Comparison of ENCODE assay signal across 8 mouse cellular contexts in genomic region chr11:59948401-59948767, GRCm38 (mm10). TPM values are rescaled to one million over a fixed set of nuclear protein-coding genes. Genes with fewer than 3 reads are reported as not detected.
DNase-seq lines count a peak whose midpoint lies in the region; ATAC-seq and TF ChIP-seq lines count a peak whose summit lies in the region.

No protein-coding gene starts in this region.

- in situ Hi-C loops in CH12.LX (cut with MboI; ENCODE audit: low pct_ligation_motif_present, low pct_unique_long_range_greater_than_20kb, low sequenced_read_pairs), result no loop called here

- H3K36me3 ChIP-seq in heart, embryonic 11.5 days (ENCODE audit: control insufficient read depth, insufficient read depth, low read length), result no peaks in the 10 kb centered on the region; the same call in 1 of the 2 replicates
- H3K36me3 ChIP-seq in CH12.LX (replicated peaks in 1 of 2; ENCODE audit: control insufficient read depth in 1 of 2, insufficient read depth in 1 of 2, low read length in 1 of 2), result peaks cover 0 to 35% of the 10 kb centered on the region in 2 experiments
- H3K36me3 ChIP-seq in neural tube, embryonic 15.5 days, result no peaks in the 10 kb centered on the region

- dilution Hi-C loops in CH12.LX (cut with MboI; ENCODE audit: extremely low pct_ligation_motif_present, extremely low pct_unique_long_range_greater_than_20kb, low sequenced_read_pairs), result no loop called here

- peaks cover 11% of the 10 kb centered on the region; the same call in 1 of the 2 replicates for H3K4me1 ChIP-seq in heart, embryonic 11.5 days (ENCODE audit: control insufficient read depth, insufficient read depth, low read length)
- peaks cover 4 to 45% of the 10 kb centered on the region in 2 experiments; a peak in 3 of 4 replicates for H3K4me1 ChIP-seq in CH12.LX (ENCODE audit: control insufficient read depth in 1 of 2, insufficient read depth in 2 of 2)
- H3K4me1 ChIP-seq in neural tube, embryonic 15.5 days, result peaks cover 22% of the 10 kb centered on the region

- H3K4me2 ChIP-seq in heart, embryonic 11.5 days, result peak overlapping the region; percentile 69
- H3K4me2 ChIP-seq in CH12.LX (ENCODE audit: insufficient read depth, low read depth, poor library complexity, severe bottlenecking), result peak overlapping the region; percentile 99
- H3K4me2 ChIP-seq in neural tube, embryonic 15.5 days, result peak overlapping the region; percentile 83

- no peaks in the 10 kb centered on the region for H3K9me3 ChIP-seq in heart, embryonic 11.5 days (replicated peaks; ENCODE audit: control insufficient read depth, low read length)
- no peaks in the 10 kb centered on the region for H3K9me3 ChIP-seq in CH12.LX (replicated peaks; ENCODE audit: low read length)
- H3K9me3 ChIP-seq in neural tube, embryonic 15.5 days (replicated peaks), result no peaks in the 10 kb centered on the region

- no peak for TF ChIP-seq CTCF in CH12.LX (conservative IDR thresholded peaks at IDR 0.05 in 1 of 2, IDR thresholded peaks at IDR 0.05 in 1 of 2; ENCODE audit: low read depth in 2 of 2, low read length in 2 of 2)

- no peak for TF ChIP-seq RAD21 in CH12.LX (IDR thresholded peaks at IDR 0.05; ENCODE audit: low read depth, low read length)

- no peak for TF ChIP-seq POLR2A in CH12.LX (IDR thresholded peaks at IDR 0.05; ENCODE audit: low read depth, low read length)

- H3K27ac ChIP-seq in heart, embryonic 11.5 days (ENCODE audit: low read depth, low read length), result peak overlapping the region; percentile 62
- no peak overlapping the region for H3K27ac ChIP-seq in CH12.LX (ENCODE audit: insufficient read depth, low read depth)
- H3K27ac ChIP-seq in neural tube, embryonic 15.5 days (replicated peaks), result peak overlapping the region; percentile 86

- 0 out of 2 replicates have a peak, but pooled peaks have one; percentile 62 for ATAC-seq in heart, embryonic 11.5 days (replicated peaks; ENCODE audit: insufficient number of reproducible peaks, low FRiP score, low TSS enrichment)
- ATAC-seq in erythroblast, adult 5-6 weeks (replicated peaks; ENCODE audit: low FRiP score, poor library complexity, severe bottlenecking), result peak; percentile 55
- 0 out of 2 replicates have a peak, but pooled peaks have one; percentile 46 for ATAC-seq in neural tube, embryonic 15.5 days (ENCODE audit: low FRiP score)

- H3K79me2 ChIP-seq in CH12.LX (replicated peaks; ENCODE audit: control insufficient read depth, extremely low read depth, insufficient read depth, poor library complexity, severe bottlenecking), result peaks cover 17% of the 10 kb centered on the region

- 0 out of 2 replicates have a peak, but pooled peaks have one; percentile 32 for TF ChIP-seq EP300 in CH12.LX (IDR thresholded peaks at IDR 0.05; ENCODE audit: low read length)

- no peaks in the 10 kb centered on the region for H3K27me3 ChIP-seq in heart, embryonic 11.5 days (ENCODE audit: control insufficient read depth, insufficient read depth, low read length)
- H3K27me3 ChIP-seq in CH12.LX (replicated peaks), result peaks cover 3% of the 10 kb centered on the region
- no peaks in the 10 kb centered on the region for H3K27me3 ChIP-seq in neural tube, embryonic 15.5 days (replicated peaks)

- peak overlapping the region; percentile 99 for H3K9ac ChIP-seq in heart, embryonic 11.5 days (ENCODE audit: low read depth, low read length)
- peak overlapping the region; percentile 79 for H3K9ac ChIP-seq in CH12.LX (ENCODE audit: insufficient read depth, low read depth)
- H3K9ac ChIP-seq in neural tube, embryonic 15.5 days (replicated peaks), result peak overlapping the region; percentile 93

- H3K4me3 ChIP-seq in heart, embryonic 11.5 days (ENCODE audit: low read depth, low read length), result peak overlapping the region; percentile 99
- peak overlapping the region; percentile 71 to 99 (median 88) for H3K4me3 ChIP-seq in CH12.LX (replicated peaks in 1 of 3; ENCODE audit: low read depth in 2 of 3, low read length in 2 of 3, poor library complexity in 1 of 3)
- peak overlapping the region; percentile 93 for H3K4me3 ChIP-seq in neural tube, embryonic 15.5 days (replicated peaks)

- DNase-seq in heart, adult 18-20 months, result no peak
- DNase-seq in CH12.LX (ENCODE audit: extremely low read depth), result peak; percentile 45
- DNase-seq in liver, result peak; percentile 36
- no peak for DNase-seq in right cerebral cortex, postnatal 36 days (ENCODE audit: low spot score in 2 of 2)
- no peak for DNase-seq in spleen, postnatal 14 days (ENCODE audit: low spot score in 2 of 2)

- WGBS in heart, embryonic 11.5 days (ENCODE audit: insufficient replicate concordance), result 2% methylated on average over 16 of the region's 16 CpGs
- 3% methylated on average over 16 of the region's 16 CpGs for WGBS in neural tube, embryonic 15.5 days

TF ChIP-seq in CH12.LX, 34 proteins besides CTCF, POLR2A, EP300 and RAD21:
- TF ChIP-seq MAFK (IDR thresholded peaks at IDR 0.05; ENCODE audit: insufficient replicate concordance, low read length) (no peak), IRF4 (IDR thresholded peaks at IDR 0.05; ENCODE audit: low read depth, low read length) (0 out of 2 replicates have a peak, but pooled peaks have one; percentile 15), CHD1 (IDR thresholded peaks at IDR 0.05; ENCODE audit: low read depth, low read length) (0 out of 2 replicates have a peak, but pooled peaks have one; percentile 32), MAZ (IDR thresholded peaks at IDR 0.05; ENCODE audit: low read depth, low read length) (no peak), MYC (IDR thresholded peaks at IDR 0.05; ENCODE audit: low read depth, low read length) (0 out of 2 replicates have a peak, but pooled peaks have one; percentile 25)

RNA-seq across cellular contexts. Expression of gene Med9, which starts 0.4 kb away (rescaled TPM):
- polyA plus RNA-seq in heart, embryonic 11.5 days (2014; fragmentation: Nextera tagmentation; extraction: Ambion mirVana), result 49.1 and 51.2 TPM in 2 replicates
- total RNA-seq in heart, adult 18-20 months (2021), result 10 to 100 TPM; 26.8 to 27.0 TPM
- total RNA-seq in CH12.LX (2012; rRNA removed) (32.9 and 35.5 TPM in 2 replicates), CH12.LX (2014; rRNA removed) (36.8 and 43.3 TPM in 2 replicates)
- 35.1 and 41.6 TPM in 2 replicates for polyA plus RNA-seq in CH12.LX (2012; ENCODE audit: insufficient read length, low read depth)
- total RNA-seq in erythroblast, adult 5-6 weeks (2015; ENCODE audit: low replicate concordance), result 2.9 and 3.3 TPM in 2 replicates
- 3.9 and 8.9 TPM in 2 replicates for total RNA-seq in erythroblast, adult 5-6 weeks (2017; ENCODE audit: low replicate concordance)
- 41.0 and 45.2 TPM in 2 replicates for polyA plus RNA-seq in neural tube, embryonic 15.5 days (2015; fragmentation: Nextera tagmentation; extraction: Ambion mirVana)

RNA-seq across cellular contexts. Expression of gene Rasd1, which starts 16.4 kb away (rescaled TPM):
- polyA plus RNA-seq in heart, embryonic 11.5 days (2014; fragmentation: Nextera tagmentation; extraction: Ambion mirVana), result 12.0 and 13.9 TPM in 2 replicates
- total RNA-seq in heart, adult 18-20 months (2021), result 10 to 100 TPM in 1 of 2 experiments, 1 to 10 TPM in 1; 4.5 to 10.9 TPM
- total RNA-seq in CH12.LX (2012; rRNA removed), result 0.17 and 0.30 TPM in 2 replicates
- total RNA-seq in CH12.LX (2014; rRNA removed), result 0.13 and 0.14 TPM in 2 replicates
- polyA plus RNA-seq in CH12.LX (2012; ENCODE audit: insufficient read length, low read depth), result 0.15 TPM in 1 of 2 replicates, not detected in the other
- total RNA-seq in erythroblast, adult 5-6 weeks (2015; ENCODE audit: low replicate concordance), result not detected in 2 replicates
- not detected in 2 replicates for total RNA-seq in erythroblast, adult 5-6 weeks (2017; ENCODE audit: low replicate concordance)
- polyA plus RNA-seq in neural tube, embryonic 15.5 days (2015; fragmentation: Nextera tagmentation; extraction: Ambion mirVana), result 1.2 and 2.2 TPM in 2 replicates

Comparison
In these comparisons a context has a peak if more than half of its experiments do, and no peak if none do; other contexts are left out.
1. DNase-seq: peak in CH12.LX (single experiment) and liver (single experiment); none in heart, adult 18-20 months (0 of 2), right cerebral cortex, postnatal 36 days (0 of 2) and spleen, postnatal 14 days (0 of 2).
2. RNA of gene Rasd1, which starts 16.4 kb away (total RNA-seq): 4.5 to 10.9 TPM in heart, adult 18-20 months; 0.13 to 0.30 TPM in CH12.LX and not detected in erythroblast, adult 5-6 weeks; every median in the first group is over 4 times any median in the second.
3. Peak in every context shown above with its lines, with median percentiles within 50 percentile points of each other: ATAC-seq, H3K4me2 ChIP-seq, H3K4me3 ChIP-seq and H3K9ac ChIP-seq.